Mouse (Mus musculus) midbrain, embryonic 15.5 days (tissue): ENCODE measurements around the gene AL732309.1. TPM values are rescaled to one million over a fixed set of nuclear protein-coding genes. Genes with fewer than 3 reads are reported as not detected.
A peak's percentile ranks its signal among the peaks of the same experiment; 100 is the strongest.
"Not testable (repeated sequence)": the region's sequence is repeated elsewhere in the genome, so short reads cannot be mapped to it uniquely, and the experiment has no call there.

Experiments used
- ATAC-seq: fragments of 200-750 bp; cut with Nextera tagmentation; replicated peaks from 2 replicates; pipeline ENCODE4 v1.8.0; 2017; ENCODE audit warnings: moderate TSS enrichment
- H3K27ac ChIP-seq: fragments of 300-500 bp; sonication (generic); 2 replicates; pipeline ENCODE4 v1.5.1; 2015; ENCODE audit warnings: mild to moderate bottlenecking, inconsistent platforms
- H3K27me3 ChIP-seq: fragments of 300-500 bp; sonication (generic); replicated peaks from 2 replicates; pipeline ENCODE4 v1.6.1; 2015; ENCODE audit warnings: inconsistent platforms
- H3K36me3 ChIP-seq: fragments of 300-500 bp; sonication (generic); replicated peaks from 2 replicates; pipeline ENCODE4 v1.6.1; 2015; ENCODE audit warnings: inconsistent platforms
- H3K4me1 ChIP-seq: fragments of 300-500 bp; sonication (generic); 2 replicates; pipeline ENCODE4 v1.6.1; 2015; ENCODE audit warnings: inconsistent platforms
- H3K4me2 ChIP-seq: fragments of 300-500 bp; sonication (generic); 2 replicates; pipeline ENCODE4 v1.6.1; 2015; ENCODE audit warnings: inconsistent platforms, mild to moderate bottlenecking, moderate library complexity
- H3K4me3 ChIP-seq: fragments of 300-500 bp; sonication (generic); 2 replicates; pipeline ENCODE4 v1.5.1; 2015; ENCODE audit warnings: mild to moderate bottlenecking, inconsistent platforms
- H3K9ac ChIP-seq: fragments of 300-500 bp; sonication (generic); 2 replicates; pipeline ENCODE4 v1.6.1; 2015; ENCODE audit warnings: mild to moderate bottlenecking, inconsistent platforms
- H3K9me3 ChIP-seq: fragments of 300-500 bp; sonication (generic); 2 replicates; pipeline ENCODE4 v1.6.1; 2016; ENCODE audit warnings: inconsistent platforms
- WGBS: fragments of 180-500 bp; shearing (Covaris S2); methylation state at CpG from one replicate; pipeline ENCODE4 v1.1.7; 2015; ENCODE audit warnings: mixed read lengths; 5-methylcytosine and 5-hydroxymethylcytosine counted together
- polyA plus RNA-seq: library from polyadenylated mRNA; unstranded; fragments of >200 nt; fragmentation: Nextera tagmentation; extraction: Ambion mirVana; gene quantifications from 2 replicates; pipeline ENCODE4 v1.2.1, GENCODE M21; 2015

Gene AL732309.1
- polyA plus RNA-seq, 1 experiment from 2014 or later = 6.2 TPM

GRCm38 (mm10) chr2:25264851-25265250 is 18.2 kb upstream of the AL732309.1 start:
- WGBS = 78% methylated on average over 3 of the region's 3 CpGs
- no peak for ATAC-seq
- Histone ChIP-seq H3K9ac (peak overlapping the region; percentile 36), H3K4me2 (peak overlapping the region; percentile 99), H3K4me3 (0 out of 2 replicates have a peak overlapping the region, but pooled peaks have one; percentile 5), H3K27ac (no peak overlapping the region), H3K27me3 (peaks cover 8% of the 10 kb centered on the region; the same call in 1 of the 2 replicates), H3K4me1 (peaks cover 57% of the 10 kb centered on the region), H3K36me3 (peaks cover 5% of the 10 kb centered on the region), H3K9me3 (no peaks in the 10 kb centered on the region)

- peaks cover 57% of the 10 kb centered on the region for H3K4me1 ChIP-seq
- WGBS = 79% methylated on average over 5 of the region's 5 CpGs
Observed at GRCm38 (mm10) chr2:25264286-25264660, 17.6 kb upstream of the AL732309.1 start.

GRCm38 (mm10) chr2:25263623-25264285 is 17.1 kb upstream of the AL732309.1 start:
- Histone ChIP-seq H3K4me3 (peak overlapping the region; percentile 81), H3K4me1 (peaks cover 57% of the 10 kb centered on the region), H3K27me3 (peaks cover 8% of the 10 kb centered on the region; the same call in 1 of the 2 replicates), H3K9me3 (no peaks in the 10 kb centered on the region), H3K27ac (no peak overlapping the region), H3K4me2 (peak overlapping the region; percentile 99), H3K9ac (peak overlapping the region; percentile 71), H3K36me3 (no peaks in the 10 kb centered on the region)
- 22% methylated on average over 12 of the region's 12 CpGs for WGBS
- no peak for ATAC-seq

More at GRCm38 (mm10) chr2:25264286-25264660, 17.6 kb upstream of the AL732309.1 start:
- ATAC-seq = no peak
- H3K27ac ChIP-seq = no peak overlapping the region
- H3K9ac ChIP-seq = peak overlapping the region; percentile 36; the same call in 1 of the 2 replicates
- H3K4me3 ChIP-seq = peak overlapping the region; percentile 81
- H3K9me3 ChIP-seq = no peaks in the 10 kb centered on the region
- no peaks in the 10 kb centered on the region; the same call in 1 of the 2 replicates for H3K36me3 ChIP-seq
- peaks cover 8% of the 10 kb centered on the region; the same call in 1 of the 2 replicates for H3K27me3 ChIP-seq
- H3K4me2 ChIP-seq = peak overlapping the region; percentile 99

- ATAC-seq = peak; percentile 13
- Histone ChIP-seq H3K9me3 (no peaks in the 10 kb centered on the region), H3K27ac (peak overlapping the region; percentile 80), H3K36me3 (no peaks in the 10 kb centered on the region), H3K4me1 (peaks cover 56% of the 10 kb centered on the region), H3K27me3 (peaks cover 8% of the 10 kb centered on the region; the same call in 1 of the 2 replicates), H3K4me2 (peak overlapping the region; percentile 99), H3K4me3 (peak overlapping the region; percentile 81), H3K9ac (peak overlapping the region; percentile 71)
- WGBS = under 1% methylated on average over 81 of the region's 82 CpGs
Observed at GRCm38 (mm10) chr2:25262795-25263622, 16.3 kb upstream of the AL732309.1 start.

GRCm38 (mm10) chr2:25262291-25262767 is 15.7 kb upstream of the AL732309.1 start, which contains the start of gene Tprn:
Tprn (plus strand) TSS chr2:25262618.
- WGBS = under 1% methylated on average over 39 of the region's 39 CpGs
- H3K9me3 ChIP-seq = no peaks in the 10 kb centered on the region
- H3K4me2 ChIP-seq = peak within 1 kb of the TSS; percentile 99
- H3K36me3 ChIP-seq = no peaks in the 10 kb centered on the region
- peak within 1 kb of the TSS; percentile 80 for H3K27ac ChIP-seq
- peak within 1 kb of the TSS; percentile 71 for H3K9ac ChIP-seq
- peaks cover 51% of the 10 kb centered on the region for H3K4me1 ChIP-seq
- ATAC-seq = peak; percentile 99
- H3K27me3 ChIP-seq = peaks cover 8% of the 10 kb centered on the region; the same call in 1 of the 2 replicates
- peak within 1 kb of the TSS; percentile 81 for H3K4me3 ChIP-seq

- Histone ChIP-seq H3K4me1 (peaks cover 50% of the 10 kb centered on the region), H3K36me3 (no peaks in the 10 kb centered on the region), H3K9ac (peak overlapping the region; percentile 47; the same call in 1 of the 2 replicates), H3K27me3 (peaks cover 8% of the 10 kb centered on the region; the same call in 1 of the 2 replicates), H3K4me2 (peak overlapping the region; percentile 99), H3K9me3 (no peaks in the 10 kb centered on the region), H3K27ac (peak overlapping the region; percentile 80), H3K4me3 (peak overlapping the region; percentile 81)
- peak; percentile 2; the same call in 1 of the 2 replicates for ATAC-seq
- WGBS = 44% methylated on average over 12 of the region's 12 CpGs
Observed at GRCm38 (mm10) chr2:25261870-25262269, 15.2 kb upstream of the AL732309.1 start.

GRCm38 (mm10) chr2:25258887-25259286 is 12.2 kb upstream of the AL732309.1 start:
- Histone ChIP-seq H3K36me3 (no peaks in the 10 kb centered on the region), H3K9me3 (no peaks in the 10 kb centered on the region), H3K9ac (no peak overlapping the region), H3K27me3 (peaks cover 2% of the 10 kb centered on the region; the same call in 1 of the 2 replicates), H3K4me1 (peaks cover 40% of the 10 kb centered on the region), H3K27ac (no peak overlapping the region), H3K4me3 (no peak overlapping the region), H3K4me2 (no peak overlapping the region)
- no peak for ATAC-seq
- 46% methylated on average over 2 of the region's 2 CpGs for WGBS

- ATAC-seq, H3K27me3 ChIP-seq, H3K4me2 ChIP-seq, H3K4me3 ChIP-seq, H3K36me3 ChIP-seq, H3K9ac ChIP-seq, H3K27ac ChIP-seq, H3K9me3 ChIP-seq: not testable (repeated sequence)
- WGBS = 89% methylated on average over 5 of the region's 5 CpGs
- peaks cover 31% of the 10 kb centered on the region for H3K4me1 ChIP-seq
Observed at GRCm38 (mm10) chr2:25257250-25257649, 10.6 kb upstream of the AL732309.1 start.

- H3K9me3 ChIP-seq, H3K27ac ChIP-seq, ATAC-seq, H3K36me3 ChIP-seq, H3K27me3 ChIP-seq: not testable (repeated sequence)
- H3K4me1 ChIP-seq = peaks cover 25% of the 10 kb centered on the region
- H3K9ac ChIP-seq = peak overlapping the region; percentile 74; the same call in 1 of the 2 replicates
- H3K4me2 ChIP-seq = peak overlapping the region; percentile 99
- H3K4me3 ChIP-seq = peak overlapping the region; percentile 87
- WGBS = 57% methylated on average over 12 of the region's 12 CpGs
Observed at GRCm38 (mm10) chr2:25256443-25257109, 9.9 kb upstream of the AL732309.1 start.

- H3K4me1 ChIP-seq = peaks cover 25% of the 10 kb centered on the region
- WGBS = under 1% methylated on average over 39 of the region's 39 CpGs
- peak within 1 kb of the TSS; percentile 74 for H3K9ac ChIP-seq
- peak within 1 kb of the TSS; percentile 87 for H3K4me3 ChIP-seq
- H3K9me3 ChIP-seq = no peaks in the 10 kb centered on the region
- peak; percentile 92 for ATAC-seq
- peak within 1 kb of the TSS; percentile 99 for H3K4me2 ChIP-seq
- H3K27ac ChIP-seq = peak within 1 kb of the TSS; percentile 74
- 0 out of 2 replicates have a peak, but pooled peaks cover 5% of the 10 kb centered on the region for H3K36me3 ChIP-seq
- H3K27me3 ChIP-seq = no peaks in the 10 kb centered on the region
Observed at GRCm38 (mm10) chr2:25255284-25255779, 8.7 kb upstream of the AL732309.1 start, which contains the start of gene Tmem203. Tmem203 (plus strand) TSS chr2:25255439.

GRCm38 (mm10) chr2:25252331-25252730 is 5.7 kb upstream of the AL732309.1 start:
- no peak overlapping the region for H3K4me3 ChIP-seq
- H3K27me3 ChIP-seq = no peaks in the 10 kb centered on the region
- no peaks in the 10 kb centered on the region for H3K9me3 ChIP-seq
- no peak overlapping the region for H3K27ac ChIP-seq
- no peak for ATAC-seq
- H3K4me1 ChIP-seq = peaks cover 23% of the 10 kb centered on the region
- H3K36me3 ChIP-seq = 0 out of 2 replicates have a peak, but pooled peaks cover 5% of the 10 kb centered on the region
- H3K9ac ChIP-seq = no peak overlapping the region
- no peak overlapping the region for H3K4me2 ChIP-seq
- 87% methylated on average over 1 of the region's 1 CpGs for WGBS
